Mouse (Mus musculus) heart, embryonic 15.5 days (tissue): ENCODE data around the gene Tspan4. TPM values are rescaled to one million over a fixed set of nuclear protein-coding genes. Genes with fewer than 3 reads are reported as not detected.

Experiments
- ATAC-seq: fragments of 200-750 bp; cut with Nextera tagmentation; replicated peaks from 2 replicates; pipeline ENCODE4 v1.8.0; 2017; ENCODE audit warnings: low read depth, moderate TSS enrichment; ENCODE audit not compliant: insufficient number of reproducible peaks, insufficient read depth, low FRiP score
- H3K27ac ChIP-seq: fragments of 300-500 bp; sonication (generic); 2 replicates; pipeline ENCODE4 v1.5.1; 2015; ENCODE audit warnings: mild to moderate bottlenecking, inconsistent platforms
- H3K27me3 ChIP-seq: fragments of 300-500 bp; sonication (generic); 2 replicates; pipeline ENCODE4 v1.6.1; 2015; ENCODE audit warnings: inconsistent platforms
- H3K36me3 ChIP-seq: fragments of 300-500 bp; sonication (generic); 2 replicates; pipeline ENCODE4 v1.6.1; 2015; ENCODE audit warnings: mild to moderate bottlenecking, inconsistent platforms
- H3K4me1 ChIP-seq: fragments of 300-500 bp; sonication (generic); replicated peaks from 2 replicates; pipeline ENCODE4 v1.6.1; 2015; ENCODE audit warnings: inconsistent platforms
- H3K4me2 ChIP-seq: fragments of 300-500 bp; sonication (generic); 2 replicates; pipeline ENCODE4 v1.6.1; 2015; ENCODE audit warnings: inconsistent platforms, mild to moderate bottlenecking, moderate library complexity
- H3K4me3 ChIP-seq: fragments of 300-500 bp; sonication (generic); 2 replicates; pipeline ENCODE4 v1.5.1; 2015; ENCODE audit warnings: mild to moderate bottlenecking, inconsistent platforms
- H3K9ac ChIP-seq: fragments of 300-500 bp; sonication (generic); 2 replicates; pipeline ENCODE4 v1.6.1; 2015; ENCODE audit warnings: mild to moderate bottlenecking, inconsistent platforms
- H3K9me3 ChIP-seq: fragments of 300-500 bp; sonication (generic); replicated peaks from 2 replicates; pipeline ENCODE4 v1.6.1; 2016; ENCODE audit warnings: inconsistent platforms
- WGBS: fragments of 180-500 bp; shearing (Covaris S2); methylation state at CpG from one replicate; pipeline ENCODE4 v1.1.7; 2015; ENCODE audit warnings: mixed read lengths; 5-methylcytosine and 5-hydroxymethylcytosine counted together
- polyA plus RNA-seq: library from polyadenylated mRNA; unstranded; fragments of >200 nt; fragmentation: Nextera tagmentation; extraction: Ambion mirVana; gene quantifications from 2 replicates; pipeline ENCODE4 v1.2.1, GENCODE M21; 2015

Tspan4 gene
- polyA plus RNA-seq, 1 experiment from 2014 or later = 48.9 TPM

DNA sequence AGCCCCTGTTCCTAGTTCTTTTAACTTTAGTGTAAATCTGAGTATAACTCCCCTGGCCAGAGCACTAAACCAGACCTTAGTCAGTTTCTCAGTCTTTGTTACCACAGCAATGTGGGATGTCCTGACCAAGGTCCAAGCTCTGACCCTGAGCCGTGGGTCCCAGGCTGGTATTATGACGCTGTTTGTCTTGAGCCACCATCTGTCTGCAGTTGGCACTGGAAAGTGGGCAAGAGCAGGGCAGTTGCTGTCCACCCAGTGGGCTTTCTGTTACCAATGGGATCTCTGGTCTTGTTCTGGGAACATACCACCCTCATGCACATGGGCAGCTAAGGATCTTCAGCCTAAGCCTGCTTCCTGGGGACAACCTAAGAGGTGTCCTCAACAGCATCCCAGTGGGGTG, 67.5 kb downstream of the Tspan4 start:
- Histone ChIP-seq H3K4me1 (peaks cover 23% of the 10 kb centered on the region), H3K9me3 (no peaks in the 10 kb centered on the region), H3K27me3 (no peaks in the 10 kb centered on the region), H3K9ac (no peak overlapping the region), H3K4me2 (no peak overlapping the region), H3K27ac (no peak overlapping the region), H3K36me3 (no peaks in the 10 kb centered on the region), H3K4me3 (no peak overlapping the region)
- WGBS = 85% methylated on average over 2 of the region's 2 CpGs
- ATAC-seq = no peak

Other genes with a start within 250 kb of the Tspan4 start
- 36.7 and 44.9 TPM in 2 replicates for gene Phrf1, start 246.5 kb upstream of the Tspan4 start, polyA plus RNA-seq
- 3.0 and 6.5 TPM in 2 replicates for gene Irf7, start 208.8 kb upstream of the Tspan4 start, polyA plus RNA-seq
- gene Cdhr5, start 198.5 kb upstream of the Tspan4 start, polyA plus RNA-seq = 0.05 TPM in 1 of 2 replicates, not detected in the other
- 1.5 and 1.6 TPM in 2 replicates for gene Sct, start 196.1 kb upstream of the Tspan4 start, polyA plus RNA-seq
- 0.18 and 0.22 TPM in 2 replicates for gene Drd4, start 183.2 kb upstream of the Tspan4 start, polyA plus RNA-seq
- 29.4 and 42.1 TPM in 2 replicates for gene Deaf1, start 147.6 kb upstream of the Tspan4 start, polyA plus RNA-seq
- 29.3 and 35.6 TPM in 2 replicates for gene Tmem80, start 147.5 kb upstream of the Tspan4 start, polyA plus RNA-seq
- 1.1 and 4.7 TPM in 2 replicates for gene Eps8l2, start 136.4 kb upstream of the Tspan4 start, polyA plus RNA-seq
- 225 and 246 TPM in 2 replicates for gene Taldo1, start 83.0 kb upstream of the Tspan4 start, polyA plus RNA-seq
- 25.5 and 31.6 TPM in 2 replicates for gene Gatd1, start 61.1 kb upstream of the Tspan4 start, polyA plus RNA-seq
- 4.5 and 5.2 TPM in 2 replicates for gene Cend1, start 45.7 kb upstream of the Tspan4 start, polyA plus RNA-seq
- gene Slc25a22, start 37.3 kb upstream of the Tspan4 start, polyA plus RNA-seq = 14.1 and 20.2 TPM in 2 replicates
- 6.7 and 9.6 TPM in 2 replicates for gene Pidd1, start 31.2 kb upstream of the Tspan4 start, polyA plus RNA-seq
- 703 and 884 TPM in 2 replicates for gene Rplp2, start 27.9 kb upstream of the Tspan4 start, polyA plus RNA-seq
- 56.3 and 57.5 TPM in 2 replicates for gene Pnpla2, start 20.0 kb upstream of the Tspan4 start, polyA plus RNA-seq
- 24.9 and 26.2 TPM in 2 replicates for gene Cracr2b, start 14.1 kb upstream of the Tspan4 start, polyA plus RNA-seq
- 28.7 and 35.2 TPM in 2 replicates for gene Cd151, start 7.8 kb upstream of the Tspan4 start, polyA plus RNA-seq
- 59.5 and 63.5 TPM in 2 replicates for gene Polr2l, start 108 bp upstream of the Tspan4 start, polyA plus RNA-seq
- gene Chid1, start 64.6 kb downstream of the Tspan4 start, polyA plus RNA-seq = 27.2 and 38.7 TPM in 2 replicates
- gene Ap2a2, start 86.9 kb downstream of the Tspan4 start, polyA plus RNA-seq = 43.6 and 59.0 TPM in 2 replicates
- gene Muc6, start 180.1 kb downstream of the Tspan4 start, polyA plus RNA-seq = 0.08 and 0.22 TPM in 2 replicates
- gene Muc2, start 215.1 kb downstream of the Tspan4 start, polyA plus RNA-seq = 0.09 and 0.23 TPM in 2 replicates